Mouse (Mus musculus): ENCODE results near the gene Aste1. TPM values are rescaled to one million over a fixed set of nuclear protein-coding genes. Genes with fewer than 3 reads are reported as not detected.

Gene Aste1
- 2.7 TPM for polyA plus RNA-seq (2012; fragmentation: generic; extraction: Trizol)

DNA sequence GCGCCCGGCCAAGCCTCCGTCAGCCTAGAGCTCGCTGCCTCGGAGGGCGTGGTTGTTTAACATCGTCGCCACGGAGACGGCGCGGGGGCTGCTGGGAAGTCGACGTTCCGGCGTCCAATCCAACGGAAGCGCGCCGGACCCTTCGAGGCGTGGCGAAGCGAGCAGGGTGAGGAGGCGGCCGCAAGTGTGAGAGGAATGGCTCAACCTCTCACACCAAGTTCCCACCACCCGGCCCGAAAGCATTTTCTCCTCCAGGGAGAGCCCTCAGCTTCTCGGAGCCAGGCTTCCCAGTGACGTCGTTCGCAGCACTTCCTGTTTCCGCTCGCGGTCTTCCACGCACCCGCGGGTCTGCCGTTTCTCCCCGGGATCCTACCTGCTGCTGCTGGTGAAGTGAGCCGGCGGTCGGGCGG is at the start of gene Aste1, which contains the start of gene Nek11:
TSS of gene Aste1 (plus strand) at position 175 of the 410 bp plus-strand sequence.
TSS of gene Nek11 (minus strand) at position 307 of the 410 bp plus-strand sequence.
- TF ChIP-seq SRF (IDR thresholded peaks at IDR 0.05; ENCODE audit: control insufficient read depth, insufficient read length, low read depth) (no peak), POLR2A (IDR thresholded peaks at IDR 0.05; ENCODE audit: insufficient read length, low read depth) (peak; percentile 54), POLR2AphosphoS2 (IDR thresholded peaks at IDR 0.05; ENCODE audit: insufficient read length, low read depth) (peak; percentile 79)
- Histone ChIP-seq H3K4me2 (ENCODE audit: low read depth) (peak within 1 kb of the TSS; percentile 87), H3K4me3 (peak within 1 kb of the TSS; percentile 48), H3K27me3 (ENCODE audit: control insufficient read depth, insufficient read depth, insufficient read length) (no peaks in the 10 kb centered on the region), H3K36me3 (ENCODE audit: control insufficient read depth, insufficient read depth) (peaks cover 6% of the 10 kb centered on the region), H3K79me2 (ENCODE audit: control insufficient read depth, insufficient read depth) (peaks cover 28% of the 10 kb centered on the region), H3ac (ENCODE audit: control insufficient read depth, insufficient read length) (peak within 1 kb of the TSS; percentile 37)

DNA sequence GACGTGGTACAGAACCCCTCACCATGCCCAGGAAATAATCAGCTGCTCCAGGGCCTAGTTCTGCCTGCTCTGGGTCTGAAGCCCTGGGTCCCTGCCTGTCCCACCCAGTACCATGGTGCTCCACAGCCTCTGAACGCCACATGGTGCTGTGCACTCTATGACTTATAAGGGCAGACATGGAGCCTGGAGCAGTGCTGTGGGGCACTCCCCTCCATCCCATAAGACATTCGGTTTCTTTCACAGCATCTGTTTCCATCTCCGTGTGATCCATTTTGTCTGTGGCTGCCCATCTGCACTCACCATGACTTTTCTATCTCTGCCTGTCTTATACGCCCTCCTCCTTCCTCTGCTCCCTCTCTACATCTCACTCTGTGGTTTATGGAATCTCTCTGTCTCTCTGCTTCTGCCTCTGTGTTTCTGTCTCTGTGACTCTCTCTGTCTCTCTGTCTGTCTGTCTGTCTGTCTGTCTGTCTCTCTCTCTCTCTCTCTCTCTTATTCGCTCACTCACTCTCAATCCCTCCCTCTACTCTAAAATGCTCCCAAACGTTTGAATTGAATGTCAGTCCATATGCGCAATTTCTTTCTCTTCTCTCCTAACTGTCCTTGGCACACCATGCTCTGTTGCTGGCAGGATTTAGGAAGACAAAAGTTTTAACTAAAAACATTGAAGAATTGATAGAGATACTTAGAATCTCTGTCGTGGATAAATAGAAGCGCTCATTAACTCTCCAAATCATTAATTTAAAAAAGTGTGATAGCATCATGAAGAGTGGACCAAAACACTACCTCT is 46.8 kb upstream of the Aste1 start:
- H3K79me2 ChIP-seq (ENCODE audit: control insufficient read depth, insufficient read depth) = no peaks in the 10 kb centered on the region
- no peak overlapping the region for H3ac ChIP-seq (ENCODE audit: control insufficient read depth, insufficient read length)
- H3K36me3 ChIP-seq (ENCODE audit: control insufficient read depth, insufficient read depth) = no peaks in the 10 kb centered on the region
- H3K4me3 ChIP-seq = no peak overlapping the region
- TF ChIP-seq TCF3 (IDR thresholded peaks at IDR 0.05; ENCODE audit: insufficient read length, low read depth) (no peak), SRF (IDR thresholded peaks at IDR 0.05; ENCODE audit: control insufficient read depth, insufficient read length, low read depth) (no peak), MYOG (IDR thresholded peaks at IDR 0.05; ENCODE audit: control insufficient read depth in 1 of 3, insufficient read depth in 1 of 3, insufficient read length in 2 of 3, low read depth in 2 of 3) (no peak), REST (IDR thresholded peaks at IDR 0.05; ENCODE audit: insufficient read depth, insufficient read length) (no peak), POLR2AphosphoS2 (IDR thresholded peaks at IDR 0.05; ENCODE audit: insufficient read length, low read depth) (no peak), MYOD1 (IDR thresholded peaks at IDR 0.05; ENCODE audit: control insufficient read depth in 1 of 3, insufficient read length in 2 of 3, low read depth in 2 of 3) (no peak), CEBPB (IDR thresholded peaks at IDR 0.05; ENCODE audit: insufficient read depth, poor library complexity, severe bottlenecking) (no peak)
- no peak overlapping the region for H3K4me2 ChIP-seq (ENCODE audit: low read depth)
- H3K27me3 ChIP-seq (ENCODE audit: control insufficient read depth, insufficient read depth, insufficient read length) = no peaks in the 10 kb centered on the region

DNA sequence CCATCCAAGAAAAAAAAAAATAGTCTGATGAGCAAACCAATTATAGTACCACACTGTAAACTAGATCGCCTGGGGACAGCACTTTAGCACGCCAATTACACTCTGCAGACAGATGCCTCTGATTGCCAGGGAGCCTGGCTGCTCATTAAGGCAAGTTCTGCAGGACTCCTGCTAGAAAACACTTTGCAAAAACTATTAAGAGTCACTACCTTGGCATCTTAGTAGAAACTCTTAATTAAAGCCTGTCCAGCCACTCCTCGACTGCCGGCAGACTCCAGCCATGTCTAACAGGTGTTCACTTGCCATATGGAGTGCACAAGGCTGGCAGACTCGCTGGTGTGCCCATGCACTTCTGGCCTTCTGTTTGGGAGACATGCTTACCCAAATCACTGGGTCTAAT is 46.2 kb upstream of the Aste1 start:
- Histone ChIP-seq H3K4me3 (no peak overlapping the region), H3K36me3 (ENCODE audit: control insufficient read depth, insufficient read depth) (no peaks in the 10 kb centered on the region), H3ac (ENCODE audit: control insufficient read depth, insufficient read length) (no peak overlapping the region), H3K4me2 (ENCODE audit: low read depth) (no peak overlapping the region), H3K79me2 (ENCODE audit: control insufficient read depth, insufficient read depth) (no peaks in the 10 kb centered on the region), H3K27me3 (ENCODE audit: control insufficient read depth, insufficient read depth, insufficient read length) (no peaks in the 10 kb centered on the region)
- TF ChIP-seq MYOG (IDR thresholded peaks at IDR 0.05; ENCODE audit: control insufficient read depth in 1 of 3, insufficient read depth in 1 of 3, insufficient read length in 2 of 3, low read depth in 2 of 3) (no peak), CEBPB (IDR thresholded peaks at IDR 0.05; ENCODE audit: insufficient read depth, poor library complexity, severe bottlenecking) (no peak), POLR2A (IDR thresholded peaks at IDR 0.05; ENCODE audit: insufficient read length, low read depth) (no peak), MYOD1 (IDR thresholded peaks at IDR 0.05; ENCODE audit: control insufficient read depth in 1 of 3, insufficient read length in 2 of 3, low read depth in 2 of 3) (peak in 1 of 3 experiments; percentile 23)

DNA sequence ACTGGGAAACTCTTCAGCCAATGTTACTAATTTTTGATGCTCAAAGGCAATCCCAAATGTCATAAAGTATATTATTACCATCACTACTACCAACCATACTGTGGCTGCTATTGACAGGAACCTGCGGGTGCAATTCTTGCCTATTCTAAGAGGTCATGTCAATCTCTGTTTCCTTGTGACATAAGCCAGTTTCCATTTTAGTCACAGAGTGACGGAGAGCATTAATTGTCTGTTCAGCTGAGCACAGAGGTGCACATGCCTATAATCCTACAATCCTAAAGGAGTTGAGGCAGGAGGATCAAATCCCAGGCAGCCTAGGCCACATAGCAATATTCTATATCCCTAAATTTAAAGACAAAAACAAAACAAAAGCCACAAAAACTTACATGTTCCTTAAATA is 33.0 kb upstream of the Aste1 start:
- no peak overlapping the region for H3ac ChIP-seq (ENCODE audit: control insufficient read depth, insufficient read length)
- H3K4me2 ChIP-seq (ENCODE audit: low read depth) = no peak overlapping the region
- TF ChIP-seq SRF (IDR thresholded peaks at IDR 0.05; ENCODE audit: control insufficient read depth, insufficient read length, low read depth) (no peak), MYOD1 (IDR thresholded peaks at IDR 0.05; ENCODE audit: control insufficient read depth in 1 of 3, insufficient read length in 2 of 3, low read depth in 2 of 3) (no peak), REST (IDR thresholded peaks at IDR 0.05; ENCODE audit: insufficient read depth, insufficient read length) (no peak), MYOG (IDR thresholded peaks at IDR 0.05; ENCODE audit: control insufficient read depth in 1 of 3, insufficient read depth in 1 of 3, insufficient read length in 2 of 3, low read depth in 2 of 3) (no peak), POLR2AphosphoS2 (IDR thresholded peaks at IDR 0.05; ENCODE audit: insufficient read length, low read depth) (no peak), E2F4 (IDR thresholded peaks at IDR 0.05; ENCODE audit: insufficient read depth) (no peak), MAX (IDR thresholded peaks at IDR 0.05; ENCODE audit: low read depth) (no peak), TCF12 (IDR thresholded peaks at IDR 0.05; ENCODE audit: insufficient read depth, poor library complexity, severe bottlenecking) (no peak), POLR2A (IDR thresholded peaks at IDR 0.05; ENCODE audit: insufficient read length, low read depth) (no peak), USF1 (IDR thresholded peaks at IDR 0.05; ENCODE audit: low read depth) (no peak), CEBPB (IDR thresholded peaks at IDR 0.05; ENCODE audit: insufficient read depth, poor library complexity, severe bottlenecking) (no peak), TCF3 (IDR thresholded peaks at IDR 0.05; ENCODE audit: insufficient read length, low read depth) (no peak)
- no peaks in the 10 kb centered on the region for H3K27me3 ChIP-seq (ENCODE audit: control insufficient read depth, insufficient read depth, insufficient read length)
- no peaks in the 10 kb centered on the region for H3K36me3 ChIP-seq (ENCODE audit: control insufficient read depth, insufficient read depth)
- no peak overlapping the region for H3K4me3 ChIP-seq
- H3K79me2 ChIP-seq (ENCODE audit: control insufficient read depth, insufficient read depth) = no peaks in the 10 kb centered on the region

DNA sequence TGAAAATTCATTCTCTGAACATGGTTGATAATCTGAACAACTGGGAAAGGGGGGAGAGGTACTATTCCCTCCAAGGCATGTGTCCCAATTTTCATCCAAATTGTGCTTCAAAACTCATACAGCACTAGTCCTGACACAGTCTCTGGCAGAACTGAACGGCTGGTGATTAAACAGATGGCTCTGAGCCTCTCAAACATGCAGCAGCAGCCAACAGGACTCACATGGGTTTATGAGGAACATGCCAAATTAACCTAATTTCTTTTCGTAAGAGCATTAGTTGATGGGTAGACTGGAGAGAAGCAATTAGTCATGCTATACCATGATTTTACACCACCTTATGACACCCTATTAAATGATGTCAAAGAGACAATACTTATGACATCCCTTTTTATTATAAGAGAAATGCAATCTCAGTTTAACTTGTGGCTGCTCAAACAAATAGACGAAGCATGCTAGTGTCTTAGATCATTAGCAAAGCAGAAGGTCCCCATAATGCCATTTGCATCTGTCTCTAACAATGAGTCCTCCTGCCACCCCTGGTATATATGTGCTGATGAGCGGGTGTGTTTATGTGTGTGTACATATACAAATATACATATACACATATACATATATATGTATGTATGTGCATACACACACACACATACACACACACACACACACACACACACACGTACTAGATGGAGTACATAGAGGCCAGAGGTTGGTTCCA is 31.5 kb upstream of the Aste1 start:
- Histone ChIP-seq H3K4me3 (no peak overlapping the region), H3K79me2 (ENCODE audit: control insufficient read depth, insufficient read depth) (no peaks in the 10 kb centered on the region)
- TF ChIP-seq E2F4 (IDR thresholded peaks at IDR 0.05; ENCODE audit: insufficient read depth) (no peak), TCF3 (IDR thresholded peaks at IDR 0.05; ENCODE audit: insufficient read length, low read depth) (no peak), MYOD1 (IDR thresholded peaks at IDR 0.05; ENCODE audit: control insufficient read depth in 1 of 3, insufficient read length in 2 of 3, low read depth in 2 of 3) (no peak), POLR2A (IDR thresholded peaks at IDR 0.05; ENCODE audit: insufficient read length, low read depth) (no peak), MYOG (IDR thresholded peaks at IDR 0.05; ENCODE audit: control insufficient read depth in 1 of 3, insufficient read depth in 1 of 3, insufficient read length in 2 of 3, low read depth in 2 of 3) (no peak), REST (IDR thresholded peaks at IDR 0.05; ENCODE audit: insufficient read depth, insufficient read length) (no peak), MAX (IDR thresholded peaks at IDR 0.05; ENCODE audit: low read depth) (no peak), CEBPB (IDR thresholded peaks at IDR 0.05; ENCODE audit: insufficient read depth, poor library complexity, severe bottlenecking) (no peak), TCF12 (IDR thresholded peaks at IDR 0.05; ENCODE audit: insufficient read depth, poor library complexity, severe bottlenecking) (no peak), POLR2AphosphoS2 (IDR thresholded peaks at IDR 0.05; ENCODE audit: insufficient read length, low read depth) (no peak), SRF (IDR thresholded peaks at IDR 0.05; ENCODE audit: control insufficient read depth, insufficient read length, low read depth) (no peak), USF1 (IDR thresholded peaks at IDR 0.05; ENCODE audit: low read depth) (no peak)

More for the DNA sequence above, 31.5 kb upstream of the Aste1 start:
- H3K36me3 ChIP-seq (ENCODE audit: control insufficient read depth, insufficient read depth) = no peaks in the 10 kb centered on the region
- no peak overlapping the region for H3ac ChIP-seq (ENCODE audit: control insufficient read depth, insufficient read length)
- H3K4me2 ChIP-seq (ENCODE audit: low read depth) = no peak overlapping the region
- H3K27me3 ChIP-seq (ENCODE audit: control insufficient read depth, insufficient read depth, insufficient read length) = no peaks in the 10 kb centered on the region
